Mouse (Mus musculus) 3134 (cell line): Measurements from ENCODE around the gene Gm4724.
"Not testable (repeated sequence)": the region's sequence is repeated elsewhere in the genome, so short reads cannot be mapped to it uniquely, and the experiment has no call there.

Experiments used
- DNase-seq: peaks from one replicate; pipeline ENCODE4 v3.0.0-alpha.2; 2011; ENCODE audit warnings: low spot score; ENCODE audit not compliant: insufficient read length; ENCODE audit errors: extremely low read depth

Gm4724 gene

GRCm38 (mm10) chr2:175435707-175436106, at the start of gene Gm4724:
Gene Gm4724 (minus strand): TSS chr2:175435807.
- not testable (repeated sequence) for DNase-seq

GRCm38 (mm10) chr2:175469685-175470084, 34.1 kb upstream of the Gm4724 start, which contains the start of gene Zfp965:
Gene Zfp965 (plus strand): TSS chr2:175469985.
- DNase-seq = not testable (repeated sequence)
